Mouse (Mus musculus): ENCODE results near the gene Slc1a7.

GRCm38 (mm10) chr4:107983717-107984116, 15.6 kb downstream of the Slc1a7 start:
- TF ChIP-seq POLR2A (IDR thresholded peaks at IDR 0.05; ENCODE audit: low read depth, low read length) (no peak), CTCF (conservative IDR thresholded peaks at IDR 0.05; ENCODE audit: insufficient read depth, insufficient read length, low read depth, low read length) (no peak)
